Mouse (Mus musculus) ovary, postnatal 10 days (tissue): Measurements from ENCODE around the gene Gamt.

Experiments used
- DNase-seq: peaks from one replicate; pipeline ENCODE4 v3.0.0; 2022; ENCODE audit warnings: low spot score

Gene Gamt

GRCm38 (mm10) chr10:80285222-80286070 is 24.6 kb upstream of the Gamt start:
- no peak for DNase-seq

- DNase-seq, result no peak
Observed at GRCm38 (mm10) chr10:80282481-80283441, 21.9 kb upstream of the Gamt start.

GRCm38 (mm10) chr10:80281921-80282371 is 21.1 kb upstream of the Gamt start:
- DNase-seq, result no peak

GRCm38 (mm10) chr10:80281304-80281703 is 20.5 kb upstream of the Gamt start:
- DNase-seq, result no peak

- no peak for DNase-seq
Observed at GRCm38 (mm10) chr10:80279273-80279672, 18.5 kb upstream of the Gamt start.

- no peak for DNase-seq
Observed at GRCm38 (mm10) chr10:80278390-80278789, 17.6 kb upstream of the Gamt start.

- no peak for DNase-seq
Observed at GRCm38 (mm10) chr10:80276238-80276637, 15.4 kb upstream of the Gamt start.

GRCm38 (mm10) chr10:80273847-80274246 is 13.0 kb upstream of the Gamt start:
- DNase-seq, result no peak

GRCm38 (mm10) chr10:80271870-80272585 is 11.2 kb upstream of the Gamt start:
- no peak for DNase-seq

- DNase-seq, result no peak
Observed at GRCm38 (mm10) chr10:80271186-80271843, 10.5 kb upstream of the Gamt start.

GRCm38 (mm10) chr10:80270734-80271181 is 9.9 kb upstream of the Gamt start:
- no peak for DNase-seq

GRCm38 (mm10) chr10:80270099-80270498 is 9.3 kb upstream of the Gamt start:
- no peak for DNase-seq

- DNase-seq, result no peak
Observed at GRCm38 (mm10) chr10:80265149-80265486, 4.3 kb upstream of the Gamt start.

- peak; percentile 96 for DNase-seq
Observed at GRCm38 (mm10) chr10:80264341-80265148, 3.7 kb upstream of the Gamt start.

GRCm38 (mm10) chr10:80262776-80263365 is 2.1 kb upstream of the Gamt start:
- no peak for DNase-seq

GRCm38 (mm10) chr10:80262169-80262568 is 1.4 kb upstream of the Gamt start:
- DNase-seq, result no peak

GRCm38 (mm10) chr10:80261585-80261968 is 765 bp upstream of the Gamt start:
- DNase-seq, result no peak

- DNase-seq, result no peak
Observed at GRCm38 (mm10) chr10:80259861-80260641, 761 bp downstream of the Gamt start.

GRCm38 (mm10) chr10:80259463-80259805 is 1.4 kb downstream of the Gamt start:
- no peak for DNase-seq
